In the genomic region with DNA sequence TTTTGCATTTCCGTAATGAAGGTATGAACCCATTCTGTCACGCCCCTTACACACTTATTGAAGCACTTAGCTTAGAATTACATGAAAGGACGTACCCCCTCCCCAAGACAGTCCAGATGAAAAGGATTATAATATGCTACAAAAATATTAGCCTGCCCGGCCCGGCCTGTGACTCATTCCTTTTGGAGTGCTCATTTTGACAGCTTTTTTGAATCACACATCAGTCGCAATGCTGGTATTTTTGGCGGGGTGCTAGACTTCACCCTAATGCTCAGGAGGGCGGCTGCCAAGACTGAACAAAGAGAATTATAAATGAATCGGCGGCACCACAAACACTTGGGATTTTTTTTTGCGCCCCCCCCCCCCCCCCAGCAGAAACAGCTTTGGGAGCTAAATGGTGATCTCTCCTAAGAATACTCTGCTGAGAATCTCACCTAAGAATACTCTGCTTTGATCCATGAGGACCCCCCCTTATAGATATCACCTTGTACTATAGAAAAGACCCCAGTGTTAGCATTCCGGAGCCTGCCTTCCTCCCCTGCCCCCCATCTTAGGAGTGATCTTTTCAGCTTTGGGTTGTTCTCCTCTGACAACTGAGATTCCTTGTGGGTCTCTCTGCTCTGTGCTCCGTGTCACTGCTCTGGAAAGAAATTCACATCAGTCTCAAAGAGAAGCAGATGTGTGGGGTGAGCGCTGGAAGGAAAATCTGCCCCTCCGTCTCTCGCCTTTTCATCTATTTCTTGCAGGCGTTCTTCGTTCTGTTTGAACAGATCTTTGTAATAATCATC, we compare ENCODE assay signal across 9 mouse cellular contexts. TPM values are rescaled to one million over a fixed set of nuclear protein-coding genes. Genes with fewer than 3 reads are reported as not detected.
DNase-seq lines count a peak whose midpoint lies in the region.
"Had no signal": no experiment of that assay in that cellular context is flagged by ENCODE, and none has a peak within 500 bp of the region (broad histone marks: within the 10 kb centered on the region; RNA-seq: fewer than 3 reads in every experiment).

No protein-coding gene starts in this region.

- intact Hi-C loops in gastrocnemius, postnatal 14 days (cut with DNase I; ENCODE audit: low total_unique reads): loop anchor here (10.0 kb wide), 1 partner anchor 109 kb away; no protein-coding TSS in a partner anchor

- peak; percentile 20 for DNase-seq in gastrocnemius, postnatal 14 days
- DNase-seq in gastrocnemius, adult 8-10 months (ENCODE audit: low spot score in 2 of 2): no peak
- DNase-seq in urinary bladder, postnatal 14 days (ENCODE audit: low spot score): peak; percentile 34
- no peak for DNase-seq in urinary bladder, adult 2 months (ENCODE audit: low spot score)
- DNase-seq in layer of hippocampus, postnatal 36 days: peak; percentile 28 to 31
- no peak for DNase-seq in retina, embryonic 14.5 days (ENCODE audit: low spot score)
- DNase-seq in adrenal gland, adult 2 months: no peak
- DNase-seq in adrenal gland, postnatal 25 days: no peak
- DNase-seq: kidney, postnatal 4 days had no signal

RNA-seq across cellular contexts. Expression of gene Fmnl2, which starts 15.8 kb away (rescaled TPM):
- total RNA-seq in gastrocnemius, postnatal 14 days (2021): 1 to 10 TPM; 6.5 to 9.1 TPM
- total RNA-seq in gastrocnemius, adult 8-10 months (2022): 1 to 10 TPM; 3.8 to 6.6 (median 5.5) TPM
- 17.9 and 21.4 TPM in 2 replicates for polyA plus RNA-seq in urinary bladder, adult 2 months (2012; rRNA removed)
- total RNA-seq in layer of hippocampus, postnatal 36 days (2021): 10 to 100 TPM; 42.9 to 47.5 TPM
- total RNA-seq in adrenal gland, adult 2 months (2021): 10 to 100 TPM; 17.1 to 26.9 TPM
- polyA plus RNA-seq in adrenal gland, adult 2 months (2012; rRNA removed): 2.3 and 2.9 TPM in 2 replicates
- 15.5 and 16.9 TPM in 2 replicates for total RNA-seq in adrenal gland, postnatal 25 days (2021)

Comparison
In these comparisons a context has a peak if more than half of its experiments do, and no peak if none do; other contexts are left out.
1. DNase-seq: peak in gastrocnemius, postnatal 14 days (single experiment), urinary bladder, postnatal 14 days (single experiment) and layer of hippocampus, postnatal 36 days (2 of 2); none in gastrocnemius, adult 8-10 months (0 of 2), urinary bladder, adult 2 months (single experiment), retina, embryonic 14.5 days (single experiment), adrenal gland, adult 2 months (single experiment) and adrenal gland, postnatal 25 days (single experiment).